Mouse (Mus musculus) olfactory bulb, adult 2 months (tissue): Measurements from ENCODE around the gene 6820408C15Rik. TPM values are rescaled to one million over a fixed set of nuclear protein-coding genes. Genes with fewer than 3 reads are reported as not detected.

Source experiments
- H3K27ac ChIP-seq: fragments of 200-500 bp; 2 replicates; pipeline ENCODE4 v1.5.1; 2012; ENCODE audit warnings: low read depth, low read length; ENCODE audit not compliant: insufficient read depth
- H3K4me1 ChIP-seq: fragments of 200-500 bp; 2 replicates; pipeline ENCODE4 v1.6.1; 2012; ENCODE audit warnings: low read length; ENCODE audit not compliant: control insufficient read depth, insufficient read depth
- H3K4me3 ChIP-seq: fragments of 200-500 bp; 2 replicates; pipeline ENCODE4 v1.5.1; 2012; ENCODE audit warnings: mild to moderate bottlenecking, low read depth, low read length, moderate library complexity; ENCODE audit not compliant: insufficient read depth
- CTCF ChIP-seq: fragments of 200-500 bp; IDR thresholded peaks from 2 replicates; pipeline ENCODE4 v1.5.1; 2012; ENCODE audit warnings: low read depth, mild to moderate bottlenecking, low read length, moderate library complexity; ENCODE audit not compliant: insufficient read depth
- POLR2A ChIP-seq: fragments of 200-500 bp; IDR thresholded peaks from 2 replicates; pipeline ENCODE4 v1.6.1; 2012; ENCODE audit warnings: mild to moderate bottlenecking, low read depth, low read length, moderate library complexity; ENCODE audit not compliant: insufficient read depth
- WGBS: fragments of 180-500 bp; shearing (Covaris S2); methylation state at CpG from one replicate; pipeline ENCODE4 v1.1.7; 2018; 5-methylcytosine and 5-hydroxymethylcytosine counted together
- polyA plus RNA-seq: library from polyadenylated mRNA; stranded (reverse); fragments of >200 nt; gene quantifications from 2 replicates; pipeline ENCODE4 v1.2.4, GENCODE M21; 2012; ENCODE audit warnings: low replicate concordance; ENCODE audit not compliant: missing spikeins, insufficient read depth, insufficient read length

6820408C15Rik gene
- polyA plus RNA-seq, 1 experiment, result not detected

GRCm38 (mm10) chr2:152399122-152399542, 16.3 kb upstream of the 6820408C15Rik start:
- TF ChIP-seq CTCF (no peak), POLR2A (no peak)
- WGBS, result 2% methylated on average over 13 of the region's 13 CpGs
- Histone ChIP-seq H3K4me3 (peak overlapping the region; percentile 80), H3K27ac (peak overlapping the region; percentile 75), H3K4me1 (peaks cover 18% of the 10 kb centered on the region)

- 0% methylated on average over 19 of the region's 19 CpGs for WGBS
- TF ChIP-seq POLR2A (no peak), CTCF (no peak)
- Histone ChIP-seq H3K4me3 (peak overlapping the region; percentile 31), H3K27ac (peak overlapping the region; percentile 79), H3K4me1 (peaks cover 17% of the 10 kb centered on the region)
Measured at GRCm38 (mm10) chr2:152406126-152406525, 9.3 kb upstream of the 6820408C15Rik start.

GRCm38 (mm10) chr2:152409781-152410180, 5.6 kb upstream of the 6820408C15Rik start:
- TF ChIP-seq POLR2A, result no peak
- no peak for TF ChIP-seq CTCF
- peaks cover 28% of the 10 kb centered on the region for H3K4me1 ChIP-seq
- H3K27ac ChIP-seq, result 0 out of 2 replicates have a peak overlapping the region, but pooled peaks have one; percentile 91
- 80% methylated on average over 6 of the region's 6 CpGs for WGBS
- no peak overlapping the region for H3K4me3 ChIP-seq

GRCm38 (mm10) chr2:152410971-152411371, 4.4 kb upstream of the 6820408C15Rik start:
- Histone ChIP-seq H3K27ac (peak overlapping the region; percentile 91), H3K4me3 (peak overlapping the region; percentile 17), H3K4me1 (peaks cover 27% of the 10 kb centered on the region)
- 3% methylated on average over 15 of the region's 15 CpGs for WGBS
- TF ChIP-seq POLR2A, result no peak
- TF ChIP-seq CTCF, result no peak

- peak overlapping the region; percentile 91 for H3K27ac ChIP-seq
- TF ChIP-seq POLR2A (no peak), CTCF (no peak)
- 24% methylated on average over 7 of the region's 7 CpGs for WGBS
- peak overlapping the region; percentile 17 for H3K4me3 ChIP-seq
- H3K4me1 ChIP-seq, result peaks cover 24% of the 10 kb centered on the region
Measured at GRCm38 (mm10) chr2:152411471-152411870, 3.9 kb upstream of the 6820408C15Rik start.

- Histone ChIP-seq H3K27ac (0 out of 2 replicates have a peak overlapping the region, but pooled peaks have one; percentile 10), H3K4me1 (peaks cover 22% of the 10 kb centered on the region), H3K4me3 (peak overlapping the region; percentile 46)
- no peak for TF ChIP-seq CTCF
- no peak for TF ChIP-seq POLR2A
- 7% methylated on average over 15 of the region's 15 CpGs for WGBS
Measured at GRCm38 (mm10) chr2:152412526-152413157, 2.7 kb upstream of the 6820408C15Rik start.

- peaks cover 22% of the 10 kb centered on the region for H3K4me1 ChIP-seq
- peak overlapping the region; percentile 83 for H3K4me3 ChIP-seq
- TF ChIP-seq POLR2A (no peak), CTCF (no peak)
- peak overlapping the region; percentile 99 for H3K27ac ChIP-seq
- WGBS, result 3% methylated on average over 21 of the region's 21 CpGs
Measured at GRCm38 (mm10) chr2:152413158-152413764, 2.1 kb upstream of the 6820408C15Rik start.

GRCm38 (mm10) chr2:152413765-152414584, 1.4 kb upstream of the 6820408C15Rik start:
- 1% methylated on average over 86 of the region's 86 CpGs for WGBS
- no peak for TF ChIP-seq CTCF
- TF ChIP-seq POLR2A, result no peak

More at GRCm38 (mm10) chr2:152413765-152414584, 1.4 kb upstream of the 6820408C15Rik start:
- H3K27ac ChIP-seq, result peak overlapping the region; percentile 99
- peak overlapping the region; percentile 83 for H3K4me3 ChIP-seq
- H3K4me1 ChIP-seq, result peaks cover 22% of the 10 kb centered on the region
